ENCODE assay signal across 11 mouse cellular contexts in the genomic region with DNA sequence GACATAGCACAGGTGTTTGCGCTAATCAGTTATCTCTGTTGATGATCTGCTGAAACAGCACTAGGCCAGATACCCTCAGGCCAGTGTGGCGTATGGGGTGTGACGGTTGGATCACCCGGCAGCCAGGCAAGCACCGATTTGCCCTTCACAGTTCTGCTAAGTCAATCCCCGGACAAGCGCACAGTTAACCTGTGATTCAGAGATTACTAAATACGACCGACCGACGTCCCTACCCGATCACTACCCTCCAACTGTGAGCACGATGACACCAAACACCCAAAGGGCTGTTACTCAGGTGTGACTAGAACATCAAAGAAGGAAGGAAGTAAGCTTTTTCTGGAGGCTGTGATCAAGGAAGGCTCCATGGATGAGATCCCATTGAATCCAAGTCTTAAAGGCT. TPM values are rescaled to one million over a fixed set of nuclear protein-coding genes. Genes with fewer than 3 reads are reported as not detected.
DNase-seq lines count a peak whose midpoint lies in the region; ATAC-seq and TF ChIP-seq lines count a peak whose summit lies in the region.
"Had no signal": no experiment of that assay in that cellular context is flagged by ENCODE, and none has a peak within 500 bp of the region (broad histone marks: within the 10 kb centered on the region; RNA-seq: fewer than 3 reads in every experiment).

No protein-coding gene starts in this region.

- no peaks in the 10 kb centered on the region for H3K9me3 ChIP-seq in forebrain, embryonic 11.5 days (ENCODE audit: control insufficient read depth, low read length)
- H3K9me3 ChIP-seq in forebrain, embryonic 14.5 days (replicated peaks; ENCODE audit: control insufficient read depth, low read length): no peaks in the 10 kb centered on the region
- H3K9me3 ChIP-seq in midbrain, embryonic 15.5 days: no peaks in the 10 kb centered on the region
- no peaks in the 10 kb centered on the region for H3K9me3 ChIP-seq in midbrain, embryonic 16.5 days (replicated peaks; ENCODE audit: control insufficient read depth, low read length, poor library complexity, severe bottlenecking)
- H3K9me3 ChIP-seq in hindbrain, embryonic 16.5 days (ENCODE audit: control insufficient read depth, low read length): no peaks in the 10 kb centered on the region
- H3K9me3 ChIP-seq in stomach, embryonic 16.5 days (replicated peaks; ENCODE audit: control insufficient read depth, low read length): 0 out of 2 replicates have a peak, but pooled peaks cover 2% of the 10 kb centered on the region
- H3K9me3 ChIP-seq in lung, postnatal 0 days (ENCODE audit: low read length): no peaks in the 10 kb centered on the region
- H3K9me3 ChIP-seq: heart, embryonic 13.5 days had no signal

- no peak for TF ChIP-seq CTCF in lung, postnatal 0 days (IDR thresholded peaks at IDR 0.05)

- no peaks in the 10 kb centered on the region for H3K36me3 ChIP-seq in forebrain, embryonic 11.5 days (ENCODE audit: control insufficient read depth, insufficient read depth, low read length)
- H3K36me3 ChIP-seq in forebrain, embryonic 14.5 days (ENCODE audit: control insufficient read depth, insufficient read depth, low read length): no peaks in the 10 kb centered on the region
- no peaks in the 10 kb centered on the region for H3K36me3 ChIP-seq in midbrain, embryonic 15.5 days (replicated peaks)
- H3K36me3 ChIP-seq in midbrain, embryonic 16.5 days (ENCODE audit: control insufficient read depth, insufficient read depth, low read length): no peaks in the 10 kb centered on the region
- peaks cover under 1% of the 10 kb centered on the region; the same call in 1 of the 2 replicates for H3K36me3 ChIP-seq in hindbrain, embryonic 16.5 days (ENCODE audit: control insufficient read depth, insufficient read depth, low read length)
- no peaks in the 10 kb centered on the region for H3K36me3 ChIP-seq in stomach, embryonic 16.5 days (ENCODE audit: control insufficient read depth, insufficient read depth, low read length)
- no peaks in the 10 kb centered on the region for H3K36me3 ChIP-seq in lung, postnatal 0 days (ENCODE audit: insufficient read depth, low read length)

- 0 out of 2 replicates have a peak overlapping the region, but pooled peaks have one; percentile 12 for H3K27ac ChIP-seq in forebrain, embryonic 11.5 days (ENCODE audit: low read depth, low read length)
- no peak overlapping the region for H3K27ac ChIP-seq in forebrain, embryonic 14.5 days (ENCODE audit: low read depth, low read length)
- 0 out of 2 replicates have a peak overlapping the region, but pooled peaks have one; percentile 36 for H3K27ac ChIP-seq in midbrain, embryonic 15.5 days
- no peak overlapping the region for H3K27ac ChIP-seq in midbrain, embryonic 16.5 days (ENCODE audit: low read length)
- H3K27ac ChIP-seq in hindbrain, embryonic 16.5 days (ENCODE audit: low read depth, low read length): peak overlapping the region; percentile 2; the same call in 1 of the 2 replicates
- peak overlapping the region; percentile 56 for H3K27ac ChIP-seq in stomach, embryonic 16.5 days (ENCODE audit: low read length)
- no peak overlapping the region for H3K27ac ChIP-seq in lung, postnatal 0 days (ENCODE audit: low read length)
- H3K27ac ChIP-seq: heart, embryonic 13.5 days had no signal

- peaks cover 38% of the 10 kb centered on the region for H3K4me1 ChIP-seq in forebrain, embryonic 11.5 days (replicated peaks; ENCODE audit: control insufficient read depth, insufficient read depth, low read length)
- peaks cover 38% of the 10 kb centered on the region for H3K4me1 ChIP-seq in forebrain, embryonic 14.5 days (ENCODE audit: control insufficient read depth, insufficient read depth, low read length)
- peaks cover 67% of the 10 kb centered on the region for H3K4me1 ChIP-seq in midbrain, embryonic 15.5 days
- H3K4me1 ChIP-seq in midbrain, embryonic 16.5 days (ENCODE audit: control insufficient read depth, insufficient read depth, low read length): peaks cover 49% of the 10 kb centered on the region
- H3K4me1 ChIP-seq in hindbrain, embryonic 16.5 days (ENCODE audit: control insufficient read depth, insufficient read depth, low read depth, low read length): peaks cover 46% of the 10 kb centered on the region
- peaks cover 89% of the 10 kb centered on the region for H3K4me1 ChIP-seq in stomach, embryonic 16.5 days (ENCODE audit: control insufficient read depth, insufficient read depth, low read length)
- H3K4me1 ChIP-seq in lung, postnatal 0 days (ENCODE audit: insufficient read depth, low read depth, low read length): peaks cover 24% of the 10 kb centered on the region

- no peak overlapping the region for H3K4me3 ChIP-seq in forebrain, embryonic 11.5 days (ENCODE audit: low read depth, low read length)
- no peak overlapping the region for H3K4me3 ChIP-seq in forebrain, embryonic 14.5 days (ENCODE audit: low read depth, low read length)
- H3K4me3 ChIP-seq in midbrain, embryonic 15.5 days: no peak overlapping the region
- H3K4me3 ChIP-seq in midbrain, embryonic 16.5 days (ENCODE audit: low read depth, low read length): no peak overlapping the region
- no peak overlapping the region for H3K4me3 ChIP-seq in hindbrain, embryonic 16.5 days (ENCODE audit: low read length)
- no peak overlapping the region for H3K4me3 ChIP-seq in stomach, embryonic 16.5 days (replicated peaks; ENCODE audit: low read length)
- H3K4me3 ChIP-seq in lung, postnatal 0 days (ENCODE audit: low read depth, low read length): no peak overlapping the region
- H3K4me3 ChIP-seq: heart, embryonic 13.5 days; megakaryocyte, embryonic 14.5 days had no signal

- ATAC-seq in forebrain, embryonic 11.5 days (replicated peaks; ENCODE audit: low FRiP score): no peak
- ATAC-seq in forebrain, embryonic 14.5 days: no peak
- no peak for ATAC-seq in midbrain, embryonic 15.5 days (replicated peaks)
- ATAC-seq in midbrain, embryonic 16.5 days: no peak
- ATAC-seq in hindbrain, embryonic 16.5 days: no peak
- ATAC-seq in stomach, embryonic 16.5 days (ENCODE audit: insufficient read depth, low FRiP score): no peak
- ATAC-seq in lung, postnatal 0 days: no peak

- H3K4me2 ChIP-seq in forebrain, embryonic 11.5 days (ENCODE audit: low read depth, low read length, severe bottlenecking): no peak overlapping the region
- H3K4me2 ChIP-seq in forebrain, embryonic 14.5 days (ENCODE audit: low read length): no peak overlapping the region
- no peak overlapping the region for H3K4me2 ChIP-seq in midbrain, embryonic 15.5 days
- no peak overlapping the region for H3K4me2 ChIP-seq in midbrain, embryonic 16.5 days (ENCODE audit: low read length)
- no peak overlapping the region for H3K4me2 ChIP-seq in hindbrain, embryonic 16.5 days (ENCODE audit: low read length)
- no peak overlapping the region for H3K4me2 ChIP-seq in stomach, embryonic 16.5 days (ENCODE audit: low read depth, low read length)
- H3K4me2 ChIP-seq in lung, postnatal 0 days (replicated peaks; ENCODE audit: low read depth, low read length): no peak overlapping the region
- H3K4me2 ChIP-seq: heart, embryonic 13.5 days had no signal

- no peak for TF ChIP-seq EP300 in lung, postnatal 0 days (IDR thresholded peaks at IDR 0.05)

- no peak for DNase-seq in forebrain, embryonic 11.5 days (ENCODE audit: low spot score)
- no peak for DNase-seq in forebrain, embryonic 14.5 days (ENCODE audit: low spot score)
- no peak for DNase-seq in retina, embryonic 14.5 days (ENCODE audit: low spot score)
- no peak for DNase-seq in lung, postnatal 0 days (ENCODE audit: low spot score)
- DNase-seq: adrenal gland, postnatal 14 days had no signal

- no peak overlapping the region for H3K9ac ChIP-seq in forebrain, embryonic 11.5 days (ENCODE audit: low read length)
- no peak overlapping the region for H3K9ac ChIP-seq in forebrain, embryonic 14.5 days (ENCODE audit: low read length)
- no peak overlapping the region for H3K9ac ChIP-seq in midbrain, embryonic 15.5 days
- no peak overlapping the region for H3K9ac ChIP-seq in midbrain, embryonic 16.5 days (ENCODE audit: low read depth, low read length)
- H3K9ac ChIP-seq in hindbrain, embryonic 16.5 days (ENCODE audit: low read depth, low read length): no peak overlapping the region
- H3K9ac ChIP-seq in stomach, embryonic 16.5 days (ENCODE audit: low read length): no peak overlapping the region
- no peak overlapping the region for H3K9ac ChIP-seq in lung, postnatal 0 days (replicated peaks; ENCODE audit: low read depth)
- H3K9ac ChIP-seq: heart, embryonic 13.5 days had no signal

- WGBS in forebrain, embryonic 11.5 days: 89% methylated on average over 13 of the region's 13 CpGs
- WGBS in forebrain, embryonic 14.5 days: 88% methylated on average over 13 of the region's 13 CpGs
- 81% methylated on average over 13 of the region's 13 CpGs for WGBS in midbrain, embryonic 15.5 days
- WGBS in midbrain, embryonic 16.5 days: 82% methylated on average over 13 of the region's 13 CpGs
- 73% methylated on average over 13 of the region's 13 CpGs for WGBS in hindbrain, embryonic 16.5 days
- 73% methylated on average over 13 of the region's 13 CpGs for WGBS in stomach, embryonic 16.5 days
- 85% methylated on average over 13 of the region's 13 CpGs for WGBS in lung, postnatal 0 days

- H3K27me3 ChIP-seq in forebrain, embryonic 11.5 days (ENCODE audit: control insufficient read depth, insufficient read depth, low read length): no peaks in the 10 kb centered on the region
- H3K27me3 ChIP-seq in forebrain, embryonic 14.5 days (replicated peaks; ENCODE audit: control insufficient read depth, insufficient read depth, low read length): no peaks in the 10 kb centered on the region
- H3K27me3 ChIP-seq in midbrain, embryonic 15.5 days (replicated peaks): no peaks in the 10 kb centered on the region
- no peaks in the 10 kb centered on the region for H3K27me3 ChIP-seq in midbrain, embryonic 16.5 days (ENCODE audit: control insufficient read depth, insufficient read depth, low read depth, low read length)
- H3K27me3 ChIP-seq in hindbrain, embryonic 16.5 days (replicated peaks; ENCODE audit: control insufficient read depth, insufficient read depth, low read length): no peaks in the 10 kb centered on the region
- no peaks in the 10 kb centered on the region for H3K27me3 ChIP-seq in stomach, embryonic 16.5 days (ENCODE audit: control insufficient read depth, insufficient read depth, low read length)
- H3K27me3 ChIP-seq in lung, postnatal 0 days (replicated peaks; ENCODE audit: insufficient read depth, low read length): no peaks in the 10 kb centered on the region
- H3K27me3 ChIP-seq: heart, embryonic 13.5 days had no signal

RNA-seq across cellular contexts. Expression of a gene that starts 10.9 kb away (rescaled TPM):
- 167 and 251 TPM in 2 replicates for polyA plus RNA-seq in forebrain, embryonic 11.5 days (2014; fragmentation: Nextera tagmentation; extraction: Ambion mirVana)
- 403 and 455 TPM in 2 replicates for polyA plus RNA-seq in forebrain, embryonic 14.5 days (2014; fragmentation: Nextera tagmentation; extraction: Ambion mirVana)
- polyA plus RNA-seq in midbrain, embryonic 15.5 days (2015; fragmentation: Nextera tagmentation; extraction: Ambion mirVana): 123 and 134 TPM in 2 replicates
- polyA plus RNA-seq in midbrain, embryonic 16.5 days (2015; fragmentation: Nextera tagmentation; extraction: Ambion mirVana): 126 and 139 TPM in 2 replicates
- 112 and 127 TPM in 2 replicates for polyA plus RNA-seq in hindbrain, embryonic 16.5 days (2015; fragmentation: Nextera tagmentation; extraction: Ambion mirVana)
- 144 and 177 TPM in 2 replicates for polyA plus RNA-seq in stomach, embryonic 16.5 days (2015; fragmentation: Nextera tagmentation; extraction: Ambion mirVana)
- 54.3 and 54.6 TPM in 2 replicates for polyA plus RNA-seq in lung, postnatal 0 days (2015; fragmentation: Nextera tagmentation; extraction: Ambion mirVana)

RNA-seq across cellular contexts. Expression of a gene that starts 32.6 kb away (rescaled TPM):
- polyA plus RNA-seq in forebrain, embryonic 11.5 days (2014; fragmentation: Nextera tagmentation; extraction: Ambion mirVana): 7.3 and 9.9 TPM in 2 replicates
- 11.9 and 12.5 TPM in 2 replicates for polyA plus RNA-seq in forebrain, embryonic 14.5 days (2014; fragmentation: Nextera tagmentation; extraction: Ambion mirVana)
- polyA plus RNA-seq in midbrain, embryonic 15.5 days (2015; fragmentation: Nextera tagmentation; extraction: Ambion mirVana): 18.3 and 20.2 TPM in 2 replicates
- polyA plus RNA-seq in midbrain, embryonic 16.5 days (2015; fragmentation: Nextera tagmentation; extraction: Ambion mirVana): 16.6 and 18.5 TPM in 2 replicates
- polyA plus RNA-seq in hindbrain, embryonic 16.5 days (2015; fragmentation: Nextera tagmentation; extraction: Ambion mirVana): 20.3 and 20.5 TPM in 2 replicates
- polyA plus RNA-seq in stomach, embryonic 16.5 days (2015; fragmentation: Nextera tagmentation; extraction: Ambion mirVana): 10.7 and 12.7 TPM in 2 replicates
- polyA plus RNA-seq in lung, postnatal 0 days (2015; fragmentation: Nextera tagmentation; extraction: Ambion mirVana): 11.4 and 11.6 TPM in 2 replicates

RNA-seq across cellular contexts. Expression of a gene that starts 51.2 kb away (rescaled TPM):
- polyA plus RNA-seq in forebrain, embryonic 11.5 days (2014; fragmentation: Nextera tagmentation; extraction: Ambion mirVana): 12.6 and 13.4 TPM in 2 replicates
- 5.1 and 6.0 TPM in 2 replicates for polyA plus RNA-seq in forebrain, embryonic 14.5 days (2014; fragmentation: Nextera tagmentation; extraction: Ambion mirVana)
- polyA plus RNA-seq in midbrain, embryonic 15.5 days (2015; fragmentation: Nextera tagmentation; extraction: Ambion mirVana): 11.4 and 11.8 TPM in 2 replicates
- polyA plus RNA-seq in midbrain, embryonic 16.5 days (2015; fragmentation: Nextera tagmentation; extraction: Ambion mirVana): 10.9 and 12.2 TPM in 2 replicates
- polyA plus RNA-seq in hindbrain, embryonic 16.5 days (2015; fragmentation: Nextera tagmentation; extraction: Ambion mirVana): 11.4 and 13.4 TPM in 2 replicates
- 14.5 and 16.5 TPM in 2 replicates for polyA plus RNA-seq in stomach, embryonic 16.5 days (2015; fragmentation: Nextera tagmentation; extraction: Ambion mirVana)
- polyA plus RNA-seq in lung, postnatal 0 days (2015; fragmentation: Nextera tagmentation; extraction: Ambion mirVana): 7.9 and 9.7 TPM in 2 replicates

Comparison
In these comparisons a context has a peak if more than half of its experiments do, and no peak if none do; other contexts are left out.
1. H3K27ac ChIP-seq: peak in forebrain, embryonic 11.5 days (single experiment), midbrain, embryonic 15.5 days (single experiment), hindbrain, embryonic 16.5 days (single experiment) and stomach, embryonic 16.5 days (single experiment); none in forebrain, embryonic 14.5 days (single experiment), midbrain, embryonic 16.5 days (single experiment) and lung, postnatal 0 days (single experiment).